Mouse (Mus musculus): ENCODE data around the gene Gm21117.
"Not testable (repeated sequence)": the region's sequence is repeated elsewhere in the genome, so short reads cannot be mapped to it uniquely, and the experiment has no call there.

Gm21117 gene

GRCm38 (mm10) chrY:51124920-51125319, at the start of gene Gm21117:
Gm21117 (plus strand) TSS chrY:51125220.
- DNase-seq = not testable (repeated sequence)
